Mouse (Mus musculus): ENCODE data around the gene Hsd17b11.

The Hsd17b11 gene
- long read RNA-seq, experiment 1, partial matches to known transcripts = 3 of 3 reads
- long read RNA-seq, experiment 1, other reads (novel, unspliced or antisense) = 0 of 3 reads
- long read RNA-seq, experiment 2 = 0 reads

DNA sequence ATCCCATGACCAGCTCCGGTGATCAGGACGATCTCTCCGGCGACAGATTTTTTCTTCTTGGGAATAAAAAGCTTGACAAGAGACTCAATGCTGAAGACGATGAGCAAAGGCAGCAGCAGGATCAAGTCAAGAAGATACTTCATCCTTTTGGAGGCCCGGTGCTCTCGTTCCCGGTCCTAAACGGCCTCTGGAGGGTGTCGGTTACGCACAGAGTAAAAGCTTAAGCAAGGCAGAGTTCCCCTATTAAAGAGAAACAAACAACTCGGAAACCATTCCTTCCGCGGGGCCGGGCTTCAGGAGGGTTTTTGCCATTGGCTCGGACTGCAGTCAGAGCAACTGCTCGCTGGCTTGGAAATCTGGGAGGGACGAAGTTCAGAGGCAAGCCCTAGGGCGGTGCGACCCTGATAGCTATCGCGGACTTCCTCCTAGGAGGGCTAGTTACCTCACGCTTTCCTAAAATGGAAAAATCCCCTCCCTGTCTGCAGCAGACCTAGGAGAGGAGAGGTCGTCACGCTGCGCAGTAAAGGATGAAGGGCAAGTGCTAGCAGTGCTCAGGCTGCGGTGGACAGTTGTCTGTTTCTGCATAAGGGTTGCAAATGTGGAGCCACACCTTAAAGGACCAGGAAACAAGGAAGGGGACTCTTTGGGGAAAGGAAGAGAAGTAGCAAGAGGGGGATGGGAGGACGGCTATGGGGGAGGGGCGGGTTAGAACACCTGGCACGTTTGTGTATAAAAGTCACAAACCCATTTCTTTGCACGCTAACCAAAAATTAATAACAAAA is at the start of gene Hsd17b11:
Hsd17b11 (minus strand) TSS at position 323 of the 782 bp plus-strand sequence.
- intact Hi-C loops (cut with DNase I) = no loop called here

DNA sequence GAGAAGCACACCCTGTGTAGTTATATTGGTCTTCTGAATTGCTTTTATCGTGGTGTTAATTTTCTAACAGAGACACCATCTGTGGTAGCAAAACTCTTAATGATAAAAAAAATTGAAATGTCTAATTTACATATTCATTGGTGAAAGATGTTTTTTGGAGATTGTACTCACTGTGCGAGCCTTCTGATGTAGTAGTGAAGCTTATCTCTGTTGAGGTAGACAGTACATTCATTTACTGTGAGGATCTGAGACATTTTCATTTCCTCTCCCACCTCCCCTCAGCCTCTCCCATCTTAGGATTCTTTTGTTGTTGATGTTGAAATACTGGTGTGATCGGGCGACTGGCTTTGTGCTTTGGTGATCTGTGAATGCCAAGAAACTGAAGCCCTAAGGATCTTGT is 49.3 kb upstream of the Hsd17b11 start:
- intact Hi-C loops (cut with DNase I) = loop anchor here (5.0 kb wide), 1 partner anchor 74 kb away; no protein-coding TSS in a partner anchor

- intact Hi-C loops (cut with DNase I) = no loop called here
These were observed 47.0 kb upstream of the Hsd17b11 start for GRCm38 (mm10) chr5:104068751-104069150.

DNA sequence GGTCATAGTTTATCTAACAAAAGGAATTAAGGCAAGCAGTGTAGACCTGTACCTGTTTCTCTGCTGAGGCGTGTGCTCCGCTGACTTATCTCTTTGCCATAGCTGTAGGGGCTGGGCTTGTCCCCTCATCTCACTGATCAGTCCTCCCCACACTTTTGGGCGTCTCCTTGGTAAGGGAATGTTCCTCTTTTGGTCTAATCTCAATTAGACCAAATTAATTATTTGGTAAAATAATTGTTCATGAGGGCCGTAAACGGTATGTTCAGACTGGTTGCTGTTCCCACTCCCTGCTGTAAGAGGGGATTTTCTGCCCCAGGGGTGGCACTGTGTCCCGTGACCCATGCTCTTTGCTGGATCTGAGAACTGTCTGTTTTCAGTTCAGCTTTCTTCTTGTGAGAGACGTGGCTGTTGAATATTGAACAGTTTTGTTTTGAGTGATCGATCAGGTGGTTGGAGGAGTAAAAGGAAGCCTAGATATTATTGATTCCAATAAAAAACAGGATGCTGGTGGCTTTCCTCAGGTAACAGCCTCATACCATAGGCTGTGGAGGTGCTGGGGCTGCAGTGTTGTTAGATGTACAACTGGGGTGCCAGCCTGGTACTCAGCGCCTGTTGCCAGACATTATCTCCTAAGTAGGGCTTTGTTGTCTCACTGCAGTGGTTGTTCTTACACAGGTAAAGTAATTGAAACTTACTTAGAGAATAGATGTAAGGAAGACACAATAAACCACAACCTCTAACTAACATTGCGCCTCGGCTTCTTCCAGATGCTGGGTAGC is 41.2 kb upstream of the Hsd17b11 start:
- intact Hi-C loops (cut with DNase I) = no loop called here

DNA sequence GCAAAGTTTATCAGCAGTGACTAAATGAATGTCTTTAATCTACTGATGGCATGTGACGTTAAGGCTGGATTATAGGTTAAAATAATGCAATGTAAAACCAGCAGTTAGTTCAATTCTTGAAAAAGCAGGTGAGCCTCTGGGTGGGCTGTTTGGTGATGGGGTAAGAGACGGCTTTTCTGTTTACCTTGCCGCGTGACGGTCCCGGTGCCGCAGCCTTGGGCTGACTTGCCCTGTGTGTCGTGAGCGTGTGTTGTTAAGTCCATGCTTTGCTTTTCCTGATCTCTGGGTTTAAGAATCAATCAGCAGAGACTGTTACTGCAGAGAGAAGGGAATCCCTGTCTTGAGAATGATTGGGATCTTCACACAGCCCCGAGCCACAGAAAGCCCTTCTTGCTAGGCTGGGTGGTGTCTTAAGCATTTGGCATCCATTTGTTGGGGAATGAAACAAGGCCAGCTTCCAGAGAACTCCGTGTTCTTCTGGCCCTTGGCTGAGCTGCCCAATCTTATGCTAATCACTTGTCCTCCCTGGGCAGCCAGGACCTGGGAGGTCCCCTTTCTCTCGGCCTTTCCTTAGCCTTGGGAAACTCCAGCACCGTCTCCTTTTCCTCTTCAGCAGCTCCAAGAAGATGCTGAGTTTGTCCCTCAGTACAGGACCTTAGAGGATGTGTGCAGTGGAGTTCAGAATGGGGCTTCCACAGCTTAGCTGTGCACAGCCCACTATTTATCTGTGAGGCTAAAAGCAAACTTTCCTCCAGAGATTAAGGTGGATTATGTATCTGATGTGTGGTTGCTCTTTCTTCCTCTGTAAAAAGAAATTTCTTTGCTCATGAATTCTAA is 40.4 kb upstream of the Hsd17b11 start:
- intact Hi-C loops (cut with DNase I) = no loop called here

- intact Hi-C loops (cut with DNase I) = no loop called here
These were observed 38.7 kb upstream of the Hsd17b11 start for GRCm38 (mm10) chr5:104060429-104060828.

DNA sequence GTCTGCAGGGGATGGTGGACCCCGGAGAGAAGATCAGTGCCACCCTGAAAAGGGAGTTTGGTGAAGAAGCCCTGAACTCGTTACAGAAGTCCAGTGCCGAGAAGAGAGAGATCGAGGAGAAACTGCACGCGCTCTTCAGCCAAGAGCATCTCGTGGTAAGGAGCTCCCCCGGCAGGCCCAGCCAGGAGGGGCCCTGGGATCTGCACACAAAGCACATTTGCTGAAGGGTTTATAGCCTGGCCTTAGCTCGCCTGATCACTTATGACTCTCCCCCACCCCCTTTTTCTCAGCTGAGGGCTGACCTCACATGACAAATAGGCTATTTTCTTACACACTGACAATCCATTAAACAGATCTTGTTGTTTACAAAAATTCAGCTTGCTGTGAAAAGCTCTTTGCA is 37.9 kb upstream of the Hsd17b11 start:
- intact Hi-C loops (cut with DNase I) = loop anchor here (5.0 kb wide), 1 partner anchor 57 kb away; no protein-coding TSS in a partner anchor

DNA sequence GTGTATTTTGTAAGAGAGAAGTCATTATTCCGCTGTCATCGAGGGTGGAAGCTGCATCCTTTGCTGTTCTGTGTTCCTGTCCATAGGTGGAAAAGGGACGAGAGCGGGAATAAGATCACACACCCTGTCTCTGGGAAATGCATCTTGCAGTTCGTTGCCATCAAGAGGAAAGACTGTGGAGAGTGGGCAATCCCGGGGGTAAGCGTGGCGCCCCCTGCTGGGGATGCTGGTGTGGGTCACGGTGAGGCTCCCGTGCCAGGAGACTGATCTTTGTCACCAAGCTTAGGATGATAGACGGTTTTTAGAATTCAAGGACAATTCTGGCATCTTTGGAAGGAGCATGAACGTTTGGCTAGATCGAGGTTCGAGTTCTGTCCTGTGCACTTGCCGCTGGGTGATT is 36.3 kb upstream of the Hsd17b11 start:
- intact Hi-C loops (cut with DNase I) = loop anchor here (5.0 kb wide), 1 partner anchor 56 kb away; no protein-coding TSS in a partner anchor

DNA sequence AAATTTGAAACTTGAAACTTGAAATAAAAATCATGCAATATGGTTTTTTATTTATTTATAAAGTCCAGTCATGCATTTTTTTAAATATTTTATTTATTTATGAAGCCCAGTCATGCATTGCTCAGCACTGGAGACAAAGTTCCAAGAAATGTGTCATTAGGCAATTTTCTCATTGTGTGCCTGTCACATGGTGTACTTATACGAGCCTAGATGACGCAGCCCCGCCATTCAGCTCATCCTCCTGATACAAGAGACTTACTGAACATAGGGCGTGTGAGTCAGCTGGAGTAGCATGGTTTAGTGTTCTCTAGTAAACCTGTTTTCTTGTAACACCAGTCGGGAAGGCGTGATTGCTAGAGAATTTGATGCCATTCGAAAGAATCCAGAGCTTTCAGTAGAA is 34.6 kb upstream of the Hsd17b11 start:
- intact Hi-C loops (cut with DNase I) = loop anchor here (5.0 kb wide), 1 partner anchor 54 kb away; no protein-coding TSS in a partner anchor

DNA sequence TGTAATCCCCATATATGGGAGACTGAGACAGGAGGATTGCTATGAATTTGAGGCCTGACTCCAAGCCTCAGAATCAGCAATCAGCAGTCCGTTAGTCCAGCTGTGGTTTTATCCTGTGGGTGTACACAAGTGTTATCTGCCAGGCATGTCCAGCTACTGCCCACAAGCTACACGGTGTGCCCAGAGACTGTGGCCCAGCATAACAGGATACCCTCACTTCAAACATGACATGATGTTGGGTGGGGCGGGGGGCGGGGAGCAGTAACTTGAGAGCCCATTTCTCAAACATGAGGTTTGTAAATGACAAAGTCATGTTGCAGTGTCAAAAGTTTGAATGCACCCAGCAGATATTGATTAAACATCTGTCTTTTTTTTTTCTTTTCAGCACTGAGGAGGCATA is 34.1 kb upstream of the Hsd17b11 start:
- intact Hi-C loops (cut with DNase I) = loop anchor here (5.0 kb wide), 1 partner anchor 54 kb away; no protein-coding TSS in a partner anchor

DNA sequence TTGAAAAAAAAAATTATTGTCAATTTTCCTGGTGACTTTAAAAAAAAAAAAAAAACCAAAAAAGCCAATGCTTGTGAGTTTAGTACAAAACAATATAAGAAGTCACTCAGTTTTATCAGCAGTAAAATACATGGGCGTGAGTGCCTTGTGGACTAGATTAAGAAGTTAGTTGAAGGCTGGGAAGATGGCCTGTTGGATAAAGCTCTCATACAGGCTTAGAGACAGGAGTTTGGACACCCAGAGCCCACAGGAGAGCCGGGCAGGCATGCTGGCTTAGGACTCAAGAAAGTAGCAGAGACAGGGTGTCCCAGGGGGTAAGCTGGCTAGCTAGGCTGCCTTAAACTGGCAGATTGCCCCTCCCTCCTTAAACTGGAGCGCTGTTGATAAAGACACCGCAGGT is 33.2 kb upstream of the Hsd17b11 start:
- intact Hi-C loops (cut with DNase I) = loop anchor here (5.0 kb wide), 1 partner anchor 53 kb away; no protein-coding TSS in a partner anchor

- intact Hi-C loops (cut with DNase I) = no loop called here
These were observed 31.2 kb upstream of the Hsd17b11 start for GRCm38 (mm10) chr5:104052956-104053355.

GRCm38 (mm10) chr5:104048139-104048538 is 26.4 kb upstream of the Hsd17b11 start:
- intact Hi-C loops (cut with DNase I) = no loop called here

DNA sequence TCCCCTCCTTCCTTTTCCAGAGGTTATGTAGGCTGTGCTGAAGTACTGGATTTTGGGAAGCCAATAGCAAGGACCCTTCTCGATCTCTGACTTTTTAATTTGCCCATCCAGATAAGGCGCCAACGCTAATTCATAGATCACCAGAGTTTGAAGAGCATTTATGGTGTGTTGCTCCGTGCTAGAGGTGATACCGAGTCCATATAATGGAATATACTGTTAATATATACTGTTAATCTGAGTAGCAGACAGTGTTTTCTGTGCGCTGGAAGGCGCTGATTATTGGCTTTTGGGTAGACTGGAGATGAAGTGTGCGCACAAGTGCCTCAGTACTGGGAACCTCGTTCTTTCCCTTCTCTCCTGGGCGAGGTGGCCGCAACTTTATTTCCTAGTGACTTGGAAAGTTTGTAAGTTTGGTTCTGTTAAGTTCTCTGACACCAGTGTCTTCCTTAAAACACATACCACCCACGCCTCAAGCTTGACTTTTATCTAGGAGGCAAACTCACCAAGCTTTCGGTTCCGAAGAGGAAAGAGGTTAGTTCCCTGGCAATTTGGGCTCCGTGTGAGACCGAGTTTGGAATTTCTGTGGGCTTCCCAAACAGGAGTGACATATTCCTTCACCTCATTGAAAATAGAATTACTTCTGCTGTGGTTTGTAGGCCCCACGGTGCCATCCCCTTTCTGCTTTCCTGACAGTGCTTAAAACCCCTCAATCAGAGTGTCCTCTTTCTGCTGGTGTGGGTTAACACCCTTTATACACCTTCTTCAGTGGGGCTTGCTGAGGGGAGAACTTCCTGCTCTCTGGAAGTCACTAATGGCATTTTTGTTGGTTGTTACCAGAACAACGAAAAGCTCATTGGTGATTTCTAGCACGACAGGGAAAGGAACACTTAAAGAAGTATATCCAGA is 25.7 kb upstream of the Hsd17b11 start:
- intact Hi-C loops (cut with DNase I) = no loop called here

- intact Hi-C loops (cut with DNase I) = no loop called here
These were observed 24.8 kb upstream of the Hsd17b11 start, which contains the start of gene Nudt9 for GRCm38 (mm10) chr5:104046256-104047199. Nudt9 (plus strand) TSS chr5:104046306.

DNA sequence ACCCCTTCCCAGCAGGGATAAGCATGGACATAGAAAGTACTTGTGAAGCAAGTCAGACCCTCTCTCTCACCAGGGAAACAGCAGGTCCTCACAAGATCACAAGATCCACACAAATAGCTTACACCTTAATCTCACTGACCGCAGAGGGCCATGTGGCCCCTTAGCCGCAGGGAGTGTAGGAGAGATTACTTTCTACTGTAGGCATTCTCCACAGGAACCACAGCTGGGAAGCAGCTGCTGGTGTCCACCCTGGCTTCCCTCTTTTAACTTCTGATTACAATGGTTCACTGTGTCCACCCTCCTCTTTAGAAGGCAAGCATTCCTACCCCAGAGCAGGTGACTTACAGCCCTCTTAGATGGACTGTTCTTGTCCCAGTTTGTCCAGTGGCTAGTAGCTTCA is 22.0 kb upstream of the Hsd17b11 start:
- intact Hi-C loops (cut with DNase I) = no loop called here

GRCm38 (mm10) chr5:104042906-104043305 is 21.2 kb upstream of the Hsd17b11 start:
- intact Hi-C loops (cut with DNase I) = no loop called here

DNA sequence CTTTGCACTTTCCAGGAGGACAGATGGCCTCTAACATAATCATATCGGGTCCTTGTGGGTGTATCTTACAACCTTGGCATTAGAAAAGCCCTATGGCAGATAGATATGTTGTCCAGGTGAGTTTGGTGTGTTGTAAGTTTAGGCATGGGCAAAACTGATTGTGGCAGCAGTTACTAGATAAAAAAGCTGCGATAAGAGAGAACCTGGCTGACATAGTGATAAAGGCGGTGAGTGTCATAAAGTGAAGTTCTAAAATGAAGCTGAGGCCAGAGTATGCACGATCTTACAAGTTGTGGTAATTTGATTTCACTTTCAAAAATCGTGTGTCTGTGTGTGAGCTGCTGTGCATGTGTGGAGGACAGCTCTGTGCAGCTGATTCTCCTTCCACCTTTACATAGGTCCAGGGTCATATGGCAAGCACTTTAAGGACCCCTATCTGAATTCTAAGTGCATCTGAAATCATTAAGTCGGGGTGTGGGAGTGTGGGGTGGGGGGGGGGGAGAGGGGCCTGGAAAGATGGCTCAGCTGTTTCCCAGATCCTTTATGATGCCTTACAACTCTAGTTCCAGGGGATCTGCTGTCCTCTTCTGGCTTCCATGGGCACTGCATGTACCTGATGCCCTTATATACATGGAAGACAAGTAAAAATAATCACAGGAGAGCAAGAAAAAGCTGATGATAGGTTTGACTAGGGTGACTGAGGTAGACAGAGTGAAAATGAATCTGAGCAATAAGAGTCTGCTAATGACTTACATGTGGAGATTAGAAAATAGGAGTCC is 17.6 kb upstream of the Hsd17b11 start:
- intact Hi-C loops (cut with DNase I) = no loop called here

Measured in adrenal gland (tissue).